Mouse (Mus musculus): ENCODE results near the gene Slc25a35. TPM values are rescaled to one million over a fixed set of nuclear protein-coding genes. Genes with fewer than 3 reads are reported as not detected.
"Not testable (repeated sequence)": the region's sequence is repeated elsewhere in the genome, so short reads cannot be mapped to it uniquely, and the experiment has no call there.

Slc25a35 gene
- polyA plus RNA-seq, 1 experiment from 2014 or later = 1.5 TPM

DNA sequence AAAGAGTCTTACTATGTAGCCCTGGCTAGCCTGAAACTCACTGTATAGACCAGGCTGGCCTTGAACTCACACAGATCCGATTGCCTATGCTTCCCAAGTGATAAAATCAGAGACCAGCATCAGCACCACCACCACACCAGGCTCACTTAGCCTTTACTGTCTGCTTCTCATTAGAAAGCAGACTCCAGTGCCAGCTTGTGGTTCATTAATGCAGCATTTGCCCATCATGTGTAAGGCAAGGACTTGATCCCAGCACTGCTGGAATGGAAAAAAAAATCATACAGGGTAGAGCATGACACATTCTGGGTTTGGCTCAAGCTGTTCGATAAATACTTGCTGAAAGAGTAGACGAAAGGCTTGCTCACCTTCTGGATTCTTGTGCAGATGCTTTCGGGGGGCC, 21.9 kb upstream of the Slc25a35 start:
- H3K9me3 ChIP-seq = no peaks in the 10 kb centered on the region
- 0 out of 2 replicates have a peak, but pooled peaks cover 3% of the 10 kb centered on the region for H3K4me1 ChIP-seq
- no peak overlapping the region for H3K9ac ChIP-seq (replicated peaks)
- 87% methylated on average over 4 of the region's 4 CpGs for WGBS
- H3K27ac ChIP-seq (replicated peaks) = no peak overlapping the region
- no peak overlapping the region for H3K4me3 ChIP-seq
- H3K4me2 ChIP-seq (replicated peaks) = no peak overlapping the region
- H3K36me3 ChIP-seq = no peaks in the 10 kb centered on the region
- no peak for ATAC-seq (replicated peaks)
- no peaks in the 10 kb centered on the region for H3K27me3 ChIP-seq

DNA sequence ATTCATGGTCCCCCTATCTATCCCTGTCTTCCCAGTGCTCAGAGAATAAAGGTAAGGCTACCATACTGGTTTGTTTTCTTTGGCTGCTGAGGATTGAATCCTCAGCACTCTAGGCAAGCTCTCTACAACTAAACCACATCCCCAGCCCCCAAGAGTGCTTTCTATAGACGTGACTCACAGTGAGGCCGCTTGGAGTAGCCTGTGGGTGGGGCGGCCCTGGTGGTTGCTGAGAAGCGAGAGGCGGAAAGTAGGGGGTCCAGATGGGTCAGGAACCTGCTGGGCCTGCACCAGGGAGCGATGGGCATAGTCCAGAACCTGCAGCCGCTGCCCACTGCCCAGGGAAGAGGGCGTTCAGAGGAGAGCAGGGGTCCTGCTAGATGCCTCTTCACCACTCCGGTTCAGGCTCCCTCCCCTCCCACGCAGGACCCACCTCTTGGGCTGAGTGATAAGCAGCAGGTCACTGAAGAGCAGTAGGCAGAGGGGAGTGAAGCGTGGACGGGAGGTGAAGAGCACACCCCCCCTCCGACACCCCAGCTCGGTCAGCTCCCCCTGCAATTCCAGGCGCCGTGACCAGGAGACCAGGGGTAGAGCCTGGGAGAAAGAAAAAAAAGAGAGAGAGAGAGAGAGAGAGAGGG, 21.0 kb upstream of the Slc25a35 start:
- peak overlapping the region; percentile 32 for H3K4me2 ChIP-seq (replicated peaks)
- no peak overlapping the region; the same call in 1 of the 2 replicates for H3K27ac ChIP-seq (replicated peaks)
- H3K4me1 ChIP-seq = no peaks in the 10 kb centered on the region
- H3K4me3 ChIP-seq = peak overlapping the region; percentile 32
- no peaks in the 10 kb centered on the region for H3K36me3 ChIP-seq
- 15% methylated on average over 16 of the region's 16 CpGs for WGBS
- no peaks in the 10 kb centered on the region for H3K9me3 ChIP-seq
- H3K9ac ChIP-seq (replicated peaks) = peak overlapping the region; percentile 28; the same call in 1 of the 2 replicates
- 0 out of 2 replicates have a peak, but pooled peaks have one; percentile 35 for ATAC-seq (replicated peaks)
- no peaks in the 10 kb centered on the region for H3K27me3 ChIP-seq

DNA sequence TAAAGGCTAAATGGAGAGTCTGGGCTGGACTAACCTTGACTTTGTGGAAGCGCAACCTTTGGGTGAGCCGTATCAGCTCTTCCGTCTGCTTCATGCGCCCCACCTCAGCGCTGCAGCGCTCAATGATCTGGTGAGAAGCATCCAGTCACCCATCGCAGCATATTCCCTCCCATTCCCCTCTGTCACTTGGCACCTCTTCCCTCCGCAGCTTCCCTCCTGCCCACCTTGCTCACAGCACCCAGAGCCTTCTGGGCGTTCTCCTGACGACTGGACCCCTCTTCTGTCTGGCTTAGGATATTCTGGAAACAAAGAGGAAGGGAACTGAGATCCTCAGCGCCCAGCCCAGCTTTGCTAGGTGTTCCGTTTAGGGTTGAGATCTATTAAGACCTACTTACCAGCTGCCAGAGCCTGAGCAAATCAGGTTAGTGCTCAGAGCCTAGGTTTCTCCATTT, 20.4 kb upstream of the Slc25a35 start:
- no peaks in the 10 kb centered on the region for H3K36me3 ChIP-seq
- 9% methylated on average over 12 of the region's 12 CpGs for WGBS
- H3K9me3 ChIP-seq = no peaks in the 10 kb centered on the region
- peak overlapping the region; percentile 47 for H3K27ac ChIP-seq (replicated peaks)
- H3K4me3 ChIP-seq = peak overlapping the region; percentile 32
- H3K4me1 ChIP-seq = no peaks in the 10 kb centered on the region
- H3K27me3 ChIP-seq = no peaks in the 10 kb centered on the region
- peak overlapping the region; percentile 8; the same call in 1 of the 2 replicates for H3K9ac ChIP-seq (replicated peaks)
- ATAC-seq (replicated peaks) = peak; percentile 72; the same call in 1 of the 2 replicates
- H3K4me2 ChIP-seq (replicated peaks) = peak overlapping the region; percentile 32

DNA sequence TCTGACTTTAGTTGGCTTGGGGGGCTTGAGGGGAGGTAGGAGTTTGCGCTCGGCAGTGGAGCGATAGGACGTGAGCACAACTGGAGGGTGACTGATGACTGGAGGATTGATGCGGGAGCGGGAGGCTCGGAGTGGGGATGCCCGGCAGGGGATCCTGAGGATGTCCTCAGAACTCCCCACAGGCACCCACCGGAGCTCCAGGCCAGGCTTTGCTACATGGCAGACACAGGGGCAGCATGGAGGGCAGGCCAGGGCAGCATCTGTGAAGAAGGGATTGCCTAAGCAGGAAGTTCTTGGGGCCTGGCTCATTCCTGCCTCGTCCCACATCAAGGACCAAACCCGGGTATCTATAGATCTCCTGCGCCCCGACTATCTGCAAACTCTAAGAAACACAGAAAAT, 14.0 kb upstream of the Slc25a35 start:
- peak overlapping the region; percentile 41 for H3K4me3 ChIP-seq
- no peak overlapping the region for H3K27ac ChIP-seq (replicated peaks)
- peaks cover 17% of the 10 kb centered on the region for H3K4me1 ChIP-seq
- H3K4me2 ChIP-seq (replicated peaks) = peak overlapping the region; percentile 61
- H3K36me3 ChIP-seq = no peaks in the 10 kb centered on the region
- ATAC-seq (replicated peaks) = no peak
- no peaks in the 10 kb centered on the region for H3K9me3 ChIP-seq
- peaks cover 8% of the 10 kb centered on the region; the same call in 1 of the 2 replicates for H3K27me3 ChIP-seq
- H3K9ac ChIP-seq (replicated peaks) = peak overlapping the region; percentile 51
- WGBS = 20% methylated on average over 13 of the region's 13 CpGs

DNA sequence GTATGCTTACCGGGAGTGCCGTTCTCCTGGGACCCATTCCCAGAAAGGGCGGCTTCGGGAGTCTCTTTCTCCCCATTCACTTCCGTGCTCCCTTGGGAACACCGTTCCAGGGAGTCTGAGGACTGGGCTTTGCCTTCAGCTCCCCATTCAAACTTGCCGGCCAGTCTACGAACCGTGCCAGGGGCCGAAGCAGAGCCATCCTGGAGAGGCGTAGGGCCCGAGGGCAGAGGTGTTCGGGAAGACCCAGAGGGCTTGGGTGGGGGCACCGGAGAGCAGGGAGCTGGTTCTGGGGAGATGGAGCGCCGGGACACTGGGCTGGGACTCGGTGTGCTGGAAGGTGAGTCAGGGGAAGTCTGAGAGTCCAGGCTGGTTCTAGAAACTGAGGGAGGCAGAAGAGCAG, 13.5 kb upstream of the Slc25a35 start:
- peak overlapping the region; percentile 41 for H3K4me3 ChIP-seq
- peak overlapping the region; percentile 61 for H3K4me2 ChIP-seq (replicated peaks)
- H3K4me1 ChIP-seq = peaks cover 17% of the 10 kb centered on the region
- no peaks in the 10 kb centered on the region for H3K9me3 ChIP-seq
- under 1% methylated on average over 17 of the region's 17 CpGs for WGBS
- H3K36me3 ChIP-seq = no peaks in the 10 kb centered on the region
- ATAC-seq (replicated peaks) = no peak
- peak overlapping the region; percentile 51 for H3K9ac ChIP-seq (replicated peaks)
- H3K27me3 ChIP-seq = peaks cover 8% of the 10 kb centered on the region; the same call in 1 of the 2 replicates
- no peak overlapping the region for H3K27ac ChIP-seq (replicated peaks)

DNA sequence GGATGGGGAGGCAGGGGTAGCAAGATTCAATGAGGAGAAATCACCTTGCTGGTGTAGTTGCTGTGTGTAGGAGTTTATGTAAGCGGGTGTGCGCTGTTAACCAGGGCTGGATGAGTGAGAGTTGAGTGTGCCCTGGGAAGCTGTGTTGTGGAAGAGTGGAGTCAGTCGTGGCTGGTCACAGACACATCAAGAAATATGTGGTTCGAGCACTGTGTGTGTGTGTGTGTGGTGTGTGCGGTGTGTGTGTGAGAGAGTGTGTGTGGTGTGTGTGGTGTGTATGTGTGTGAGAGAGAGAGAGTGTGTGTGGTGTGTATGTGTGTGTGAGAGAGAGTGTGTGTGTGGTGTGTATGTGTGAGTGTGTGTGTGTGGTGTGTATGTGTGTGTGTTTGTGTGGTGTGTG, 12.5 kb upstream of the Slc25a35 start:
- no peak for ATAC-seq (replicated peaks)
- peak overlapping the region; percentile 41; the same call in 1 of the 2 replicates for H3K4me3 ChIP-seq
- no peaks in the 10 kb centered on the region for H3K36me3 ChIP-seq
- H3K27ac ChIP-seq (replicated peaks) = no peak overlapping the region
- no peak overlapping the region for H3K9ac ChIP-seq (replicated peaks)
- peaks cover 8% of the 10 kb centered on the region; the same call in 1 of the 2 replicates for H3K27me3 ChIP-seq
- H3K4me1 ChIP-seq = peaks cover 17% of the 10 kb centered on the region
- H3K9me3 ChIP-seq = no peaks in the 10 kb centered on the region
- 69% methylated on average over 5 of the region's 5 CpGs for WGBS
- peak overlapping the region; percentile 61 for H3K4me2 ChIP-seq (replicated peaks)

DNA sequence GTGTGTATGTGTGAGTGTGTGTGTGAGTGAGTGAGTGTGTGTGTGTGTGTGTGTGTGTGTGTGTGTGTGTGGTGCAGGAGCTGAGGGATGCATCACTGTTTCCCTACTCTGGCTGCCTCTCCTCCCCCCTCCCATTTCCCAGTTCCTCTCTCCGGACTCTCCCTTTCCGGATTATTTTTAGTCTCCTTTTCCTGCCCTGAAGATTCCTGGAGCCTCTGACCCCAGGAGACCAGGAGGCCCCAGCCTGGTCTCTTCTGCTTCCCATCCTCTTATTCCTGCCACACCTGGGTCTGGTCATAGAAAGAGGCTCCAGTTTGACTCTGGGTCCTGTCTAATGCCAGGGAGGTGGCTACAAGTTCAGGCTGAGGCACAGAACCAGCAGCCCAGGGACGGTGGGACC, 11.8 kb upstream of the Slc25a35 start:
- no peak overlapping the region for H3K9ac ChIP-seq (replicated peaks)
- H3K27me3 ChIP-seq = peaks cover 8% of the 10 kb centered on the region; the same call in 1 of the 2 replicates
- H3K36me3 ChIP-seq = no peaks in the 10 kb centered on the region
- 58% methylated on average over 3 of the region's 3 CpGs for WGBS
- H3K9me3 ChIP-seq = no peaks in the 10 kb centered on the region
- H3K4me3 ChIP-seq = no peak overlapping the region
- H3K4me2 ChIP-seq (replicated peaks) = no peak overlapping the region
- ATAC-seq (replicated peaks) = no peak
- H3K27ac ChIP-seq (replicated peaks) = no peak overlapping the region
- peaks cover 17% of the 10 kb centered on the region for H3K4me1 ChIP-seq

DNA sequence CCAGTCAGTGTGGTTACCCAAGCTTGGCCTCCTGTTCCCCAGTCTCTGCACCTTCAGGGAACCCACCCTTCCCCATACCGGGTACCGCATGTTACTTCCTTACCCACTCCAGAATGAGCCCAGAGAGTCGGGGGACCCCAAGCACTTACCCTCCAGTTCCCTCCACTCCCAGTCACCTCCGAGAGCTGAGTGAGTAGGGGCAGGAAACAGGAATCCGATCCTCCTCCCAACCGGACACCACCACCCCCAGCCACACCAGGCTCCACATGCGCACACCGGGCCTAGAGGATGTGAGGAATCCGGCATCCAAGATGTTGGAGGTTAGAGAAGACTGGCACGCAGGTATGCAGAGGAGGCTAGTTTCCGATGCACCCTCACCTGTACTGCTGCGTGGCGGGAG, 11.2 kb upstream of the Slc25a35 start:
- Histone ChIP-seq H3K4me3 (no peak overlapping the region), H3K4me1 (peaks cover 17% of the 10 kb centered on the region), H3K36me3 (no peaks in the 10 kb centered on the region), H3K27me3 (peaks cover 8% of the 10 kb centered on the region; the same call in 1 of the 2 replicates), H3K27ac (replicated peaks) (no peak overlapping the region), H3K9ac (replicated peaks) (no peak overlapping the region), H3K4me2 (replicated peaks) (no peak overlapping the region), H3K9me3 (no peaks in the 10 kb centered on the region)
- 34% methylated on average over 13 of the region's 13 CpGs for WGBS
- ATAC-seq (replicated peaks) = no peak

DNA sequence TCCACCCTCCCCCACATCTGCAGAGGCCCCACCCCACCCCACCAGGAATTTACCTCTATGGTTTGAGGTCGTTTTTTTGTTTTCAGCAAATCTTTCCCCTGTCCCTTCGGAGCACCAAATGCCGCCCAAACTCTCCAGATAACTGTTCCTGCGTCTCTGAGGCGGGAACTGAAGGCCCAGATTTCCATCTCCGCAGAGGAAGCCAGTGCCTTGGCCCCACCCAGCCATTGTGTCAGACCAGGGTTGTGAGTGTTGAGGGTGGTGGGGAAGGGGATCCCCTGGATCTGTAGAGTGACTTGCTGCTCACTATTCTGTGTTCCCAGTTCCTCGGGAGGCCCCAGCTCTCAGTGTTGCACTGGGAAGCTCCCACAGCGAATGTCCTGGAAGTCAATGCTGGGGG, 10.6 kb upstream of the Slc25a35 start, which contains the start of gene Arhgef15:
Gene Arhgef15 (minus strand): TSS at position 173 of the 400 bp plus-strand sequence.
- Histone ChIP-seq H3K27ac (replicated peaks) (no peak within 1 kb of the TSS), H3K36me3 (no peaks in the 10 kb centered on the region), H3K4me2 (replicated peaks) (no peak within 1 kb of the TSS), H3K27me3 (peaks cover 8% of the 10 kb centered on the region; the same call in 1 of the 2 replicates), H3K4me3 (no peak within 1 kb of the TSS), H3K9me3 (no peaks in the 10 kb centered on the region), H3K4me1 (peaks cover 17% of the 10 kb centered on the region), H3K9ac (replicated peaks) (no peak within 1 kb of the TSS)
- no peak for ATAC-seq (replicated peaks)
- WGBS = 37% methylated on average over 8 of the region's 8 CpGs

DNA sequence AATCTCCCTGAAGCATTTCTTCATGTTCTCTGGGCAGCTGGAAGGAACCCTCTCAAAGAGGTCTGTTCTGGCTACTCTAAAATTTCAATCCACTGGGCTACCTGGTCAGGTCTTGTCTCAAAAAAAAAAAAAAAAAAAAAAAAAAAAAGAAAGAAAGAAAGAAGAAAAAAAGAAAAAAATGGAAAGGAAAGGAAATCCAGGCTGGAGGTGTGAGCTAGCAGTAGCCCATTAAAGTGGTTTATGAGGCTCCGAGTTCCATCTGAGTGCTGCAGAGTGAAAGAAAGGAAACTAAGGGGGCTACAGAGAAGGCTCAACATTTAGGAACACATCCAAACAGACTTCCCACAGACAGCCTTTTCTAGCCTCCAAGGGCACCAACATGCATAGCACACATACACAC, 10.0 kb upstream of the Slc25a35 start:
- Histone ChIP-seq H3K27me3 (peaks cover 7% of the 10 kb centered on the region; the same call in 1 of the 2 replicates), H3K27ac (replicated peaks) (no peak overlapping the region), H3K9me3 (no peaks in the 10 kb centered on the region), H3K9ac (replicated peaks) (no peak overlapping the region), H3K4me3 (no peak overlapping the region), H3K36me3 (no peaks in the 10 kb centered on the region), H3K4me1 (peaks cover 17% of the 10 kb centered on the region), H3K4me2 (replicated peaks) (no peak overlapping the region)
- no peak for ATAC-seq (replicated peaks)
- WGBS = 92% methylated on average over 1 of the region's 1 CpGs

DNA sequence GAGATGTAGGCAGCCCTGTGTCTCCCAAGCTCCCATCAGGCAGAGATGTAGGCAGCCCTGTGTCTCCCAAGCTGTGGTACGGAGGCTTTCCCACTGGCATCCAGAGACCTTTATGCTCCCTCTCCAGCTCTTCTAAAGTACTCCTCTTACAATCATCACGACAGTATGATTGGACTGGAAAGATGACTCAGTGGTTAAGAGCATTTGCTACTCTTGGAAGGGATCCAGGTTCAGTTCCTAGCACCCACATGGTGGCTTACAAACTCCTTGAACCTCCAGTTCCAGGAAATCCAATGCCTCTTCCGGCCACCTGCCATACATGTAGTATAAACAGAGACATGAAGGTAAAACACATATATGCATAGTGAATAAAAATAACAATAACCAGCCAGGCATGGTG, 6.3 kb upstream of the Slc25a35 start:
- Histone ChIP-seq H3K27ac (replicated peaks) (no peak overlapping the region), H3K4me3 (no peak overlapping the region), H3K4me2 (replicated peaks) (no peak overlapping the region), H3K9ac (replicated peaks) (no peak overlapping the region), H3K9me3 (no peaks in the 10 kb centered on the region), H3K36me3 (no peaks in the 10 kb centered on the region), H3K27me3 (peaks cover 2% of the 10 kb centered on the region; the same call in 1 of the 2 replicates), H3K4me1 (no peaks in the 10 kb centered on the region)
- ATAC-seq (replicated peaks) = no peak
- WGBS = 83% methylated on average over 3 of the region's 3 CpGs

DNA sequence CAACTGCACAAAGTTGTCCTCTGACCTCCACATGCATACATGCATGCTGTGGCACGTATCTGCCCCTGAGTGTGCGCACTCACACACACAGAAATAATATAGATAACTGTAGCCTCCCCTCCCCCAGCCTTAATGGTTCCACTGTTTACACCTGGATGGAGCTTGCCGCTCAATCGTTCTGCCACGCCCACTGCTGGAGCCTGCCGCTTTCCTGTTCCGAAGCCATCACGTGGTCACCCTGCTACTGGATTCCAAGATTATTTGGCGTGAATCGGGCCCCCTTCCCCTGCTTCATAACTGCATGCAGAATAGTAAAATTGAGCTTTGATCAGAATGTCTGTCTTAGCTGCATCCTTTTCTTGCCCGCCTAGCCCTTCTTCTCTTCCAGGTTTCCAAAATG, 5.8 kb upstream of the Slc25a35 start:
- H3K9me3 ChIP-seq; H3K4me3 ChIP-seq; H3K27me3 ChIP-seq; H3K27ac ChIP-seq (replicated peaks); H3K9ac ChIP-seq (replicated peaks); ATAC-seq (replicated peaks); H3K4me2 ChIP-seq (replicated peaks); H3K4me1 ChIP-seq; H3K36me3 ChIP-seq: not testable (repeated sequence)
- WGBS = 20% methylated on average over 11 of the region's 11 CpGs

Measured in forebrain, embryonic 15.5 days (tissue).